Mouse (Mus musculus): ENCODE data around the gene Smco4. TPM values are rescaled to one million over a fixed set of nuclear protein-coding genes. Genes with fewer than 3 reads are reported as not detected.

Gene Smco4
- polyA plus RNA-seq, 1 experiment from 2014 or later: 3.2 TPM

DNA sequence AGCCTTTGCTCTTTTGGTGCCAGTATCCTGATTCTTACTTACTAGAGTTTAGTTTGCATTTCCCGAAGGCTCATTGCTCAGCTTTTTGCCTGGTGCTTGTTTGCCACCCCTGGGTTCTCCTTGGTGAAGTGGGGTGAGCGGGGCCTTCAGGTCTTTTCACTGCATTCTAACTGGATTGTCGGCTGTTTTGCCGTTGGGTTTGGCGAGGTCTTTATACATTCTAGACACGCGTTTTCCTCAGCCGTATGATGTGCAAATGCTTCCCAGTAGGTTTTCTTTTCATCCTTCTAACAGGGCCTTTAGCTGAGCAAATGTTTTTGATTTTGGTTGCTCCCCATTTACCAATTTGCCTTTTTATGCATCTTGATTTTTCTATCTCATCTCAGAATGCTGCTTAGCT, 60.1 kb downstream of the Smco4 start:
- ATAC-seq: no peak
- Histone ChIP-seq H3K36me3 (no peaks in the 10 kb centered on the region), H3K27me3 (replicated peaks) (no peaks in the 10 kb centered on the region), H3K4me2 (replicated peaks) (no peak overlapping the region), H3K9ac (no peak overlapping the region), H3K9me3 (no peaks in the 10 kb centered on the region), H3K4me1 (replicated peaks) (no peaks in the 10 kb centered on the region), H3K4me3 (replicated peaks) (no peak overlapping the region), H3K27ac (no peak overlapping the region)
- 85% methylated on average over 8 of the region's 8 CpGs for WGBS

DNA sequence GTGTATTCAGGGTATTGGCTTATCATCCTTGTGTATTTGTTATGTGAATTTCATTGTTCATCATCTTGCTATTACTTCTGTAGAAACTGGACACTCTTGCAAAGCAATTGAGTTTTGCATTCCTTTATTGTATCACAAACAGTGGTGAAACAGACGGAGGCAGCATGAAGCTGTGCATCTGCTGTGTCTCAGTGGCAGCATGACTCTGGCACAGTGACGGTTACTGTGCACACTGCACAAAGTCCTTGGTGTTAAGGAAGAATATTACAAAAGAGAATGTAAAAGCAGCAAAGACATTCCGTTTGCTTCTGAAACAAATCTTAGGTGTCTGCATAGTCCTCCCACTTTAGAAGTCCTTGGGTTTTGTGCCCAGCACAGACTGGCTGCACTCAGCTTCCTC, 67.2 kb downstream of the Smco4 start:
- H3K36me3 ChIP-seq: no peaks in the 10 kb centered on the region
- 65% methylated on average over 3 of the region's 3 CpGs for whole genome bisulfite sequencing
- no peak for ATAC-seq
- no peaks in the 10 kb centered on the region for H3K9me3 ChIP-seq
- no peak overlapping the region for H3K4me2 ChIP-seq (replicated peaks)
- no peaks in the 10 kb centered on the region for H3K4me1 ChIP-seq (replicated peaks)
- H3K27me3 ChIP-seq (replicated peaks): no peaks in the 10 kb centered on the region
- H3K27ac ChIP-seq: no peak overlapping the region
- H3K9ac ChIP-seq: no peak overlapping the region
- no peak overlapping the region for H3K4me3 ChIP-seq (replicated peaks)

DNA sequence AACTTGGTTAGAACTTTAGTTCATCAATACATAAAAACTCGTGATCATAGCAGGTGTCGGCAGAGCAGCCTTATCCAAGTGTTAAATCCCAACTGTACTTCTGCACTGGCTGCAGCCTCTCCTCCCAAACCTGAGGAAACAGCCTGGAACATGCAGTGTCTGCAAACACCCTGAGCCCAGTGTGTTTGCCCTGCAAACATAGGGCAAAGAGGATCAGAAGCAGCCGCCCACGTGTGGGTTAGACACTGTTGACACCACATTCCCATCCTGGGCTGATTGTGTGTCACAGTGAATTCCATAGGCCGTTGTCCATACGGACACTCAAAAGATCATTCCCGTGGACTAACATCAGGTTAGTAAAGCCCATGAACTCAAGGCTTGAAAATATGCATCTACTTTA, 69.1 kb downstream of the Smco4 start:
- H3K9me3 ChIP-seq: no peaks in the 10 kb centered on the region
- H3K9ac ChIP-seq: no peak overlapping the region
- no peak overlapping the region for H3K4me3 ChIP-seq (replicated peaks)
- no peak for ATAC-seq
- WGBS: 73% methylated on average over 7 of the region's 7 CpGs
- H3K27me3 ChIP-seq (replicated peaks): no peaks in the 10 kb centered on the region
- H3K27ac ChIP-seq: no peak overlapping the region
- no peaks in the 10 kb centered on the region for H3K36me3 ChIP-seq
- H3K4me2 ChIP-seq (replicated peaks): no peak overlapping the region
- H3K4me1 ChIP-seq (replicated peaks): no peaks in the 10 kb centered on the region

DNA sequence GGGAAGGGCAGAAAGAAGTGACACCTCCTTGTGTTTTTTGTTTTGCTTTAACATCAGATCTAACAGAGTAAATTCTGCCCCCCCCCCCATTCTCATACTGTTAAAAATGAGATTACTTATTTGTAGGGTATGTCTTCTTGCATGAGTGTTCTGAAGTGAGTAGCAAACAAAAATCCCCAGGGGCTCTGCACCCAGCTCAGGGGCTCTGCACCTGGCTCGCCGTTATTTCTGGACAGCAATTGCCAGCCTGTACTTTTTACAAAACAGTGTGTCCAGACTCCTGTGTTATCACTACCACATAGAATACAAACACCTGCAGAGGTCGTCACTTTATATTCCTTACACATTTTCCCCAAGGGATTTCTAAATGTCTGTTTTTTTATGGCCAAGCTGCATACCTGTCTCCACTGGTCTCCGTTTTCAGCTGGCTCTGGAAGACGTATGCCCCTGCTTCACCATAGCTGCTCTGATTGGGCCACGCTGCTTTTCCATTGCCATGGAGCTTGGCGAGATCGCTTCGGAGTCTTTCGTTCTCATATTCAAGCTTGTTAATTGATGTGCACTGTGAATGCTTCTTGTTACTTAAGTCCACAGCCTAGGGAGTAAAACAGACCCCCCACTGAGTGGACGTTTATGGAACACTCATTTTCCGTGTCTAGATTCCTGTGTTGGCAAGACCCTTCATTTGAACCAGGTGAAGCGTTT, 81.7 kb downstream of the Smco4 start:
- no peak overlapping the region for H3K4me2 ChIP-seq (replicated peaks)
- ATAC-seq: no peak
- no peak overlapping the region for H3K4me3 ChIP-seq (replicated peaks)
- no peak overlapping the region for H3K27ac ChIP-seq
- no peaks in the 10 kb centered on the region for H3K36me3 ChIP-seq
- H3K9ac ChIP-seq: no peak overlapping the region
- WGBS: 77% methylated on average over 13 of the region's 13 CpGs
- no peaks in the 10 kb centered on the region for H3K27me3 ChIP-seq (replicated peaks)
- H3K4me1 ChIP-seq (replicated peaks): no peaks in the 10 kb centered on the region
- no peaks in the 10 kb centered on the region for H3K9me3 ChIP-seq

DNA sequence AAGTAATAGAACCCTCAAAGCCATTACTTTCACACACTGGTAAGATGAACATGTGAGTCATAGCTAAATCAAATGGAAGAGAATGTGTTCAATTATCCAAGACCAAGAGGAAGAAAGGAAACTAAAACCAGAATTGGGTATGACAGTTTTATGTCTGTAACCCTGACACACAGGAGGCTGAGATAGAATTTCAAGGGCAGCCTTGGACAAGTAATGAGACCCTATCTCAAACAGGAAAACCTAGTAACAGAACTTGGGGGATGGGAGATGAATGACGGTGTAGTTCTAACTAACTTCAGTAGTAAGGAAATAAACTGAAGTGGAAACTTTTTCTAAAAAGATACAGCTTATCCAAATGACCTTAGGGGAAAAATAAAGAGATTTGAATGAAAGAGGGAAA, 85.2 kb downstream of the Smco4 start:
- H3K36me3 ChIP-seq: no peaks in the 10 kb centered on the region
- H3K9ac ChIP-seq: no peak overlapping the region
- H3K9me3 ChIP-seq: no peaks in the 10 kb centered on the region
- H3K27ac ChIP-seq: no peak overlapping the region
- H3K4me1 ChIP-seq (replicated peaks): no peaks in the 10 kb centered on the region
- ATAC-seq: no peak
- 48% methylated on average over 1 of the region's 1 CpGs for WGBS
- no peak overlapping the region for H3K4me2 ChIP-seq (replicated peaks)
- no peaks in the 10 kb centered on the region for H3K27me3 ChIP-seq (replicated peaks)
- no peak overlapping the region for H3K4me3 ChIP-seq (replicated peaks)

DNA sequence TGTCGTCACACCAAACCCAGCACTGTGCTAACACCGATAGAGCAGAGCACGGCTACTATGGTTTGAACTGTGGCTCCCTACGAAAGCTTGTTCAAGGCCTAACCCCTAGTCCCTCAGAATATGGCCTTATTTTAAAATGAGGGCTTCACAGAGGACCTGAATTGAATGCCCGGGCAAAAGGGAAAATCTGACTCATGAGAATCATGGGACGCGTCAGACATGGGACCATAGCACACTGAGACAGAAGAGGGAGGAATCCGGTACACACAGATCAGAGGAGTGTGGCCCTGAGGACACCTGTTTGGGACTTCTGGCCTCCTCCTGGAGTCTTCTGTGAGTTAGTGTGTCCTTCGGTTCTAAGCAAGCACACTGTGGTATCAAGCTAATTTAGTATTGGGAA, 85.7 kb downstream of the Smco4 start:
- Histone ChIP-seq H3K9me3 (no peaks in the 10 kb centered on the region), H3K27me3 (replicated peaks) (no peaks in the 10 kb centered on the region), H3K4me2 (replicated peaks) (no peak overlapping the region), H3K9ac (no peak overlapping the region), H3K4me1 (replicated peaks) (no peaks in the 10 kb centered on the region), H3K27ac (no peak overlapping the region), H3K4me3 (replicated peaks) (no peak overlapping the region), H3K36me3 (no peaks in the 10 kb centered on the region)
- WGBS: 91% methylated on average over 9 of the region's 9 CpGs
- no peak for ATAC-seq

DNA sequence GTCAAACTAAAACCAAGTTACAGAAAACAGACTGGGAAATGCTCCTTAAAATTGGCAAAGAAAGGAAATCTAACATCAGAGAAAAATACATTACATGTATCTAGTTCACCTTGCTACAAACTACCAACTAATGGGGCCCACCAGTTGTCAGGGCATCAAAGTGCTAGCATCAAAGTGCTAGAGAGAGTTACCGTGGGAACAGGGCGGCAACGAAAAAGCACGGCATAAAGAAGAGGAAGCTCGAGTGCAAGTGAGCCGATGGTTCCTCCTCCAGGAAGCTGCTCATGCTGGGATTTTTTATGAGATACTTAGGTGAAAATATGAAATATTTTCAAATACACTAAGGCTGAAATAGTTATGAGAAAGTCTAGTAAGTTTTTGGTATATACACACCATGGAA, 86.9 kb downstream of the Smco4 start:
- H3K4me3 ChIP-seq (replicated peaks): no peak overlapping the region
- H3K27ac ChIP-seq: no peak overlapping the region
- no peaks in the 10 kb centered on the region for H3K9me3 ChIP-seq
- no peak overlapping the region for H3K9ac ChIP-seq
- H3K36me3 ChIP-seq: no peaks in the 10 kb centered on the region
- no peaks in the 10 kb centered on the region for H3K27me3 ChIP-seq (replicated peaks)
- WGBS: 51% methylated on average over 6 of the region's 6 CpGs
- ATAC-seq: no peak
- H3K4me1 ChIP-seq (replicated peaks): no peaks in the 10 kb centered on the region
- H3K4me2 ChIP-seq (replicated peaks): no peak overlapping the region

DNA sequence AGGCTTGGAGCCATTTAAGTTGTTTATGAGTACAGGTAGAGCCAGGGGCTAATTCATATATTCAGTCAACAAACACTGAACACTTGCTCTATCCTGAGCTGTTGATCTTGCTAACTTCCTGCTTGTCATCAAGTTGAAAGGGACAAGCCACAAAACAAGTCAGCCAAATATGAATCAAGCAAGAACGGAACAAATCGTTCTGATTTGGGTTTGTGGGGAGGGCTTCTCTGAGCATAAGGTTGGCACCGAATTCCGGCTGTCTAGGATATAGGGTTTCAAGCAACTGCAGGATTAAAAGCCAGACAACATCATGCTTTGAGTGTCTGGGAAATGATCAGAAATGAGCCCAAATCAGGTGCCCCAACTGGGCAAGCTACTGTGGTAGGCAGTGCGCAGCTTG, 88.8 kb downstream of the Smco4 start:
- H3K9me3 ChIP-seq: no peaks in the 10 kb centered on the region
- 95% methylated on average over 5 of the region's 5 CpGs for WGBS
- no peaks in the 10 kb centered on the region for H3K36me3 ChIP-seq
- no peak overlapping the region for H3K4me2 ChIP-seq (replicated peaks)
- H3K27me3 ChIP-seq (replicated peaks): no peaks in the 10 kb centered on the region
- ATAC-seq: no peak
- H3K4me3 ChIP-seq (replicated peaks): no peak overlapping the region
- H3K4me1 ChIP-seq (replicated peaks): no peaks in the 10 kb centered on the region
- no peak overlapping the region for H3K9ac ChIP-seq
- no peak overlapping the region for H3K27ac ChIP-seq

DNA sequence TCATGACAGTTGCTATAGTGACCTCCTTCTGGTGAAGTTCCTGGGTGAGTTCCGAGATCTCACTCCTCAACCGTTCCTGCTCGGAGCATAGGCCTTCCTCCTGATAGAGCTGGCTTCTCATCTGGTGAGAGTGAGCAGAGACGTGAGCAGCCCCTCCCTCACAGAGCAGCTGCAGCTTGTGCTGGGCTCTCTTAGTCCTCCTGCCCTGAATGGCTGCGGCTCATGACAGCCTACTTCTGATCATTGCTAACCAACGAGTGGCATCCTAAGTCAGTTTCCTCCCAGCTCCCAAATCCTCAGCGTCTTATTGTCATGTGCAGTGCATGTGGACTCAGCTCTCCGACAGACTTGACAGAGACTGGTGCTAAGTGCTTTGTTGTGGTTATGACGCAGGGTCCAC, 91.0 kb downstream of the Smco4 start:
- H3K27me3 ChIP-seq (replicated peaks): no peaks in the 10 kb centered on the region
- no peaks in the 10 kb centered on the region for H3K9me3 ChIP-seq
- no peak overlapping the region for H3K4me2 ChIP-seq (replicated peaks)
- H3K9ac ChIP-seq: no peak overlapping the region
- no peak for ATAC-seq
- no peaks in the 10 kb centered on the region for H3K36me3 ChIP-seq
- 77% methylated on average over 9 of the region's 9 CpGs for WGBS
- no peak overlapping the region for H3K27ac ChIP-seq
- H3K4me3 ChIP-seq (replicated peaks): no peak overlapping the region
- H3K4me1 ChIP-seq (replicated peaks): no peaks in the 10 kb centered on the region

DNA sequence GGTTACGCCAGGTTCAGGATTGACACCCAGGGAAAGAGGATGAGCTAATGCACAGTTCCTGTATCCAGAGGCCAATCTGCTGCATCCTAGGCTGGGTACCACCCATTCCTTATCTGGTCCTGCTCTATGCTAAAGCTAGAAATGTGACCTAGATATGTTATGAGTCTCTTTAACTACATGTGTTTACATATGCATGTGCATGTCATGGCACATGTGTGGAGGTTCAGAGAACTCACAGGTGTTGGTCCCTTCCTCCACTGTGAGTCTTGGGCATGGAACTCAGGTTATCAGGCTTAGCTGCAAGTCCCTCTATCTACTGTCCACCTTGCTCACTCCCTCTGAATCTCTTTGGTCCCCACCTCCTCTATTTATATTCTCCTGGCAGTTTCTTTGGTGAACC, 92.7 kb downstream of the Smco4 start:
- Histone ChIP-seq H3K4me3 (replicated peaks) (no peak overlapping the region), H3K4me1 (replicated peaks) (no peaks in the 10 kb centered on the region), H3K27ac (no peak overlapping the region), H3K4me2 (replicated peaks) (no peak overlapping the region), H3K9me3 (no peaks in the 10 kb centered on the region), H3K36me3 (no peaks in the 10 kb centered on the region), H3K9ac (no peak overlapping the region), H3K27me3 (replicated peaks) (no peaks in the 10 kb centered on the region)
- ATAC-seq: no peak
- 93% methylated on average over 1 of the region's 1 CpGs for WGBS

DNA sequence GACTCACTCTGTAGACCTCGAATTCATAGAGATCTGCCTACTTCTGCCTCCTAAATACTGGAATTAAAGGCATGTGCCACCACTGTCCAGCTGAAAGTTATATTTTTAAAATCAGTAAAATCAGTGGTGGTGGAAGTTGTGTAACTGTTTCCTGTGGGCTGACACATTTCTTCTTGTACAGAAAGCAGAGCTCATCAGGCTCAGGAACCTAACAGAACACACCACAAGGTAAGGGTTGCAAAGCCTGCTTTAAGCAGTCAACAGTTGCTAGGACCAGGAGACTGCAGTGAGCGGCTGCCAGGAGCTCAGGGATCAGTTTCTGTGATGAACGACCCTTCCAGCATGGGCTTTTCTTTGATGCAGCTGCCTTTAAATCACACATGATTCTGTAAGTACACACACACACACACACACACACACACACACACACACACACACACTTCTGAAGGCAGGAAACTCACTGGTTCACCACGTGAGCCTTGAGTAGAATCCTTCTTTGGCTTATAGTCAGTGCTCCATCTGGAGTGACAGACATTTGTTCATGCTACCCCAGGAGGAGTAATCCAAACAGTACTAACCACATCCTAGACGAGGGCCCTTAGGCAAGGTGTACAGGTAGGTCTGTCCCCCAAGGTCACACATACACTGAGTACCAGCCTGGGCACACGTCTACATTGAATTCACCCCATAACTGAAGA, 94.1 kb downstream of the Smco4 start:
- no peaks in the 10 kb centered on the region for H3K27me3 ChIP-seq (replicated peaks)
- no peaks in the 10 kb centered on the region for H3K36me3 ChIP-seq
- 49% methylated on average over 6 of the region's 6 CpGs for WGBS
- H3K4me2 ChIP-seq (replicated peaks): no peak overlapping the region
- H3K4me3 ChIP-seq (replicated peaks): no peak overlapping the region
- no peak overlapping the region for H3K9ac ChIP-seq
- ATAC-seq: no peak
- no peaks in the 10 kb centered on the region for H3K4me1 ChIP-seq (replicated peaks)
- H3K9me3 ChIP-seq: no peaks in the 10 kb centered on the region
- no peak overlapping the region for H3K27ac ChIP-seq

DNA sequence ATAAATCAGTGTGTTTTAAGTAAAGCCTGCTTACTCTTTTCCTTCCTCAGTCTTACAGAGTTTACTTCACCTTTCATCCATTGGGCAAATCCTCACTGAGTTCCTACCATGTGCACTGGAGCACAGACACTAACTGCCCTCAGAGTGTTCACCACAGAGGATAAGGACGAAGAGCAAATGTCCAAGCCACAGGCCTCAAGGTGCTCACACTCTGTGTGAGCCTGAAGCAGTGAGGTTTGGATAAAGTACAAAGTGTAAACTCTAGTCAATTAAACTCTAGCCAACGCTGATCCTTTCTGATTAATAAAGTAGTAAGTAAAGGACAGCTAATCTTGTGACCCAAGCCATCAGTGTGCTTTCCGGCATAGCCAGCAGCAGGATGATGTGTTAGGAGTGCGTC, 100.9 kb downstream of the Smco4 start:
- H3K27me3 ChIP-seq (replicated peaks): no peaks in the 10 kb centered on the region
- H3K9ac ChIP-seq: no peak overlapping the region
- WGBS: 86% methylated on average over 4 of the region's 4 CpGs
- no peak overlapping the region for H3K27ac ChIP-seq
- no peaks in the 10 kb centered on the region for H3K4me1 ChIP-seq (replicated peaks)
- no peak overlapping the region for H3K4me2 ChIP-seq (replicated peaks)
- no peak overlapping the region for H3K4me3 ChIP-seq (replicated peaks)
- ATAC-seq: no peak
- H3K36me3 ChIP-seq: no peaks in the 10 kb centered on the region
- no peaks in the 10 kb centered on the region for H3K9me3 ChIP-seq
